In the genomic region with DNA sequence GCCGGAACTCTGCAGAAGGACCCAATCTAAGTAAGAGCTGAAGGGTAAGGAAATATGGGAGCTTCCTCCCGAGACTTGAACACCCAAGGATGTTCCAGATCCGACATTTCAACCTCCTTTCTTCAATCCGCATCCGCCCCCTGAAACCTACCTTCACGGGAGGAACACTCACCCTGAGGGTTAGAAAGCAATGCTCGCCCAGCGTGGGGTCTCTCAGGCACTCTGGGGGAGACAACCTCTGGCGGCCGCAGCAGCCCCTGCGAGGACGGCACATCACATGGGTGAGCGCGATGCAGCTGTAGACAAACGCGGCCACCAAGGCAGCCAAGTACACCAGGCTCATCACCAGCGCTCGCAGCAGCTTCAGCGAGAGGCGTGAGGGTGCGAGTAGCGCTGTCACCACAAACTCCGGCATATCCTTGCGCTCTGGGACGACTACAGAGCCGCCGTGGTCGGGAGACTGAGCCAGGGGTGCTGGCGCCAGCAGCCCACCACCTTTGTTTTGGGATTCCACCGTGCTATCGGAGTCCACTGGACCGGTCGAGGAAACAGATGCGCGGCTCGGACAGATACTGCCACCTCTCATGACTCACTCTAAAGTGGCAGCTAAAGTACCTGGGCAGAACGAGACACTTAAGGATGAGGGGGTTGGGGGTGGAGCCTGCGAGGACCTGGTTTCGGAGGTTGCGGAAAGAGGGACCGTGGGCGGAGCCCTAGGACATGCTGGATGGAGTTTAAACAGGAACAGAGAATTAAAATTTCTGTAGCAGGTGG, we compare ENCODE assay signal across 9 mouse cellular contexts. TPM values are rescaled to one million over a fixed set of nuclear protein-coding genes. Genes with fewer than 3 reads are reported as not detected.
DNase-seq lines count a peak whose midpoint lies in the region; ATAC-seq and TF ChIP-seq lines count a peak whose summit lies in the region.
"Had no signal": no experiment of that assay in that cellular context is flagged by ENCODE, and none has a peak within 500 bp of the region (broad histone marks: within the 10 kb centered on the region; RNA-seq: fewer than 3 reads in every experiment).

A gene (minus strand): TSS at position 687 of the 774 bp plus-strand sequence.

- H3K9ac ChIP-seq in hindbrain, embryonic 11.5 days (ENCODE audit: low read depth, low read length): peak within 1 kb of the TSS; percentile 20; the same call in 1 of the 2 replicates
- H3K9ac ChIP-seq in lung, embryonic 16.5 days (ENCODE audit: low read length): peak within 1 kb of the TSS; percentile 45

- no peaks in the 10 kb centered on the region for H3K36me3 ChIP-seq in hindbrain, embryonic 11.5 days (ENCODE audit: control insufficient read depth, insufficient read depth, low read length)
- no peaks in the 10 kb centered on the region for H3K36me3 ChIP-seq in lung, embryonic 16.5 days (ENCODE audit: control insufficient read depth, insufficient read depth, low read length)

- 5% methylated on average over 42 of the region's 42 CpGs for WGBS in hindbrain, embryonic 11.5 days
- 7% methylated on average over 42 of the region's 42 CpGs for WGBS in lung, embryonic 16.5 days
- 11% methylated on average over 42 of the region's 42 CpGs for WGBS in cerebellum, adult 2 months

- no peak for TF ChIP-seq POLR2A in cerebellum, adult 2 months (IDR thresholded peaks at IDR 0.05; ENCODE audit: borderline replicate concordance, insufficient read depth, low read length)

- peak; percentile 25; the same call in 1 of the 2 replicates for ATAC-seq in hindbrain, embryonic 11.5 days (ENCODE audit: low FRiP score)
- peak; percentile 59 for ATAC-seq in lung, embryonic 16.5 days (ENCODE audit: low read depth)

- no peaks in the 10 kb centered on the region; the same call in 1 of the 2 replicates for H3K4me1 ChIP-seq in hindbrain, embryonic 11.5 days (replicated peaks; ENCODE audit: control insufficient read depth, insufficient read depth, low read length)
- peaks cover 14% of the 10 kb centered on the region; the same call in 1 of the 2 replicates for H3K4me1 ChIP-seq in lung, embryonic 16.5 days (replicated peaks; ENCODE audit: control insufficient read depth, insufficient read depth, low read length)
- no peaks in the 10 kb centered on the region for H3K4me1 ChIP-seq in cerebellum, adult 2 months (ENCODE audit: control insufficient read depth, insufficient read depth, low read length)

- peak within 1 kb of the TSS; percentile 29 for H3K4me3 ChIP-seq in hindbrain, embryonic 11.5 days (ENCODE audit: low read depth, low read length)
- H3K4me3 ChIP-seq in lung, embryonic 16.5 days (ENCODE audit: low read length): peak within 1 kb of the TSS; percentile 42
- H3K4me3 ChIP-seq in cerebellum, adult 2 months (replicated peaks; ENCODE audit: insufficient read depth, low read depth, low read length): no peak within 1 kb of the TSS
- H3K4me3 ChIP-seq: erythroblast, embryonic 14.5 days had no signal

- H3K27me3 ChIP-seq in hindbrain, embryonic 11.5 days (ENCODE audit: control insufficient read depth, insufficient read depth, low read length): peaks cover 7% of the 10 kb centered on the region; the same call in 1 of the 2 replicates
- peaks cover 12% of the 10 kb centered on the region; the same call in 1 of the 2 replicates for H3K27me3 ChIP-seq in lung, embryonic 16.5 days (ENCODE audit: control insufficient read depth, insufficient read depth, low read depth, low read length)
- no peaks in the 10 kb centered on the region for H3K27me3 ChIP-seq in cerebellum, adult 2 months (ENCODE audit: control insufficient read depth, insufficient read depth, low read length)

- no peak within 1 kb of the TSS for H3K27ac ChIP-seq in hindbrain, embryonic 11.5 days (ENCODE audit: low read depth, low read length)
- H3K27ac ChIP-seq in lung, embryonic 16.5 days (ENCODE audit: low read length): no peak within 1 kb of the TSS
- no peak within 1 kb of the TSS for H3K27ac ChIP-seq in cerebellum, adult 2 months (ENCODE audit: insufficient read depth, low read length)

- TF ChIP-seq CTCF in cerebellum, adult 2 months (IDR thresholded peaks at IDR 0.05; ENCODE audit: borderline replicate concordance, insufficient read depth, low read depth, low read length): no peak

- H3K9me3 ChIP-seq in hindbrain, embryonic 11.5 days (ENCODE audit: control insufficient read depth, low read length): no peaks in the 10 kb centered on the region
- H3K9me3 ChIP-seq in lung, embryonic 16.5 days (ENCODE audit: control insufficient read depth, low read length): no peaks in the 10 kb centered on the region

- peak within 1 kb of the TSS; percentile 62 for H3K4me2 ChIP-seq in hindbrain, embryonic 11.5 days (replicated peaks; ENCODE audit: low read depth, low read length)
- H3K4me2 ChIP-seq in lung, embryonic 16.5 days (ENCODE audit: low read depth, low read length): peak within 1 kb of the TSS; percentile 71

- peak; percentile 17 for DNase-seq in adrenal gland, postnatal 14 days
- no peak for DNase-seq in adrenal gland, postnatal 36 days
- DNase-seq in ZHBTc4 (ENCODE audit: low read depth, low spot score): peak; percentile 59
- peak; percentile 44 for DNase-seq in hindbrain, embryonic 11.5 days (ENCODE audit: low spot score)
- DNase-seq in retina, embryonic 14.5 days (ENCODE audit: low spot score): peak; percentile 31
- DNase-seq in cerebellum, adult 2 months: no peak
- no peak for DNase-seq in left cerebral cortex, adult 11 months (ENCODE audit: low spot score)

RNA-seq across cellular contexts. Expression of the gene that starts here (rescaled TPM):
- total RNA-seq in adrenal gland, postnatal 14 days (2021): 0.22 and 0.30 TPM in 2 replicates
- total RNA-seq in adrenal gland, postnatal 36 days (2021): under 1 TPM in 1 of 2 experiments, not detected in 1; 0.33 TPM
- polyA plus RNA-seq in hindbrain, embryonic 11.5 days (2014; fragmentation: Nextera tagmentation; extraction: Ambion mirVana): 0.14 and 0.20 TPM in 2 replicates
- polyA plus RNA-seq in lung, embryonic 16.5 days (2015; fragmentation: Nextera tagmentation; extraction: Ambion mirVana): 0.21 and 0.24 TPM in 2 replicates
- polyA plus RNA-seq in cerebellum, adult 2 months (2012; rRNA removed): 0.97 and 1.3 TPM in 2 replicates
- polyA plus RNA-seq: erythroblast, embryonic 14.5 days had no signal

Comparison
In these comparisons a context has a peak if more than half of its experiments do, and no peak if none do; other contexts are left out.
1. Peak in DNase-seq in adrenal gland, postnatal 14 days; RNA of the gene not detected or under 1 TPM.
2. Peak in DNase-seq, ATAC-seq, H3K4me3 ChIP-seq, H3K9ac ChIP-seq and H3K4me2 ChIP-seq in hindbrain, embryonic 11.5 days; RNA of the gene not detected or under 1 TPM.
3. Peak in ATAC-seq, H3K4me3 ChIP-seq, H3K9ac ChIP-seq and H3K4me2 ChIP-seq in lung, embryonic 16.5 days; RNA of the gene not detected or under 1 TPM.
4. DNase-seq: peak in ZHBTc4 (single experiment) and retina, embryonic 14.5 days (single experiment); none in adrenal gland, postnatal 36 days (0 of 2), cerebellum, adult 2 months (0 of 2) and left cerebral cortex, adult 11 months (single experiment).